Mouse (Mus musculus): ENCODE results near the gene Klhl34. TPM values are rescaled to one million over a fixed set of nuclear protein-coding genes. Genes with fewer than 3 reads are reported as not detected.
A peak's percentile ranks its signal among the peaks of the same experiment; 100 is the strongest.

The Klhl34 gene
- 1.0 and 1.2 TPM in 2 replicates for polyA plus RNA-seq (2015; fragmentation: Nextera tagmentation; extraction: Ambion mirVana)

GRCm38 (mm10) chrX:157818207-157818920, at the start of gene Klhl34:
TSS of gene Klhl34 (plus strand) at chrX:157818435.
- 44% methylated on average over 28 of the region's 28 CpGs for WGBS
- H3K9me3 ChIP-seq, result no peaks in the 10 kb centered on the region
- H3K27me3 ChIP-seq, result no peaks in the 10 kb centered on the region
- H3K4me1 ChIP-seq, result 0 out of 2 replicates have a peak, but pooled peaks cover 4% of the 10 kb centered on the region
- no peaks in the 10 kb centered on the region for H3K36me3 ChIP-seq
- peak within 1 kb of the TSS; percentile 27 for H3K4me3 ChIP-seq
- no peak within 1 kb of the TSS for H3K27ac ChIP-seq
- H3K4me2 ChIP-seq, result peak within 1 kb of the TSS; percentile 65
- H3K9ac ChIP-seq, result no peak within 1 kb of the TSS
- peak; percentile 68 for ATAC-seq (ENCODE audit: borderline replicate concordance, extremely low read depth, low FRiP score, low TSS enrichment)

GRCm38 (mm10) chrX:157801669-157802068, 16.6 kb upstream of the Klhl34 start:
- no peak overlapping the region for H3K9ac ChIP-seq
- ATAC-seq (ENCODE audit: borderline replicate concordance, extremely low read depth, low FRiP score, low TSS enrichment), result no peak
- 86% methylated on average over 2 of the region's 2 CpGs for WGBS
- no peak overlapping the region for H3K4me3 ChIP-seq
- no peaks in the 10 kb centered on the region for H3K9me3 ChIP-seq
- H3K4me1 ChIP-seq, result no peaks in the 10 kb centered on the region
- H3K27me3 ChIP-seq, result no peaks in the 10 kb centered on the region
- no peak overlapping the region for H3K4me2 ChIP-seq
- H3K27ac ChIP-seq, result no peak overlapping the region
- H3K36me3 ChIP-seq, result no peaks in the 10 kb centered on the region

GRCm38 (mm10) chrX:157809721-157810120, 8.5 kb upstream of the Klhl34 start:
- no peaks in the 10 kb centered on the region for H3K4me1 ChIP-seq
- H3K4me2 ChIP-seq, result no peak overlapping the region
- no peak overlapping the region for H3K27ac ChIP-seq
- no peaks in the 10 kb centered on the region for H3K9me3 ChIP-seq
- ATAC-seq (ENCODE audit: borderline replicate concordance, extremely low read depth, low FRiP score, low TSS enrichment), result no peak
- H3K4me3 ChIP-seq, result no peak overlapping the region
- H3K9ac ChIP-seq, result no peak overlapping the region
- no peaks in the 10 kb centered on the region for H3K27me3 ChIP-seq
- H3K36me3 ChIP-seq, result no peaks in the 10 kb centered on the region
- 71% methylated on average over 1 of the region's 1 CpGs for WGBS

- Histone ChIP-seq H3K27ac (no peak overlapping the region), H3K36me3 (no peaks in the 10 kb centered on the region), H3K9ac (no peak overlapping the region), H3K9me3 (no peaks in the 10 kb centered on the region), H3K4me1 (0 out of 2 replicates have a peak, but pooled peaks cover 4% of the 10 kb centered on the region), H3K4me3 (peak overlapping the region; percentile 27), H3K27me3 (no peaks in the 10 kb centered on the region), H3K4me2 (peak overlapping the region; percentile 65)
- WGBS, result 19% methylated on average over 30 of the region's 31 CpGs
- peak; percentile 65 for ATAC-seq (ENCODE audit: borderline replicate concordance, extremely low read depth, low FRiP score, low TSS enrichment)
Measured at GRCm38 (mm10) chrX:157817571-157818206, 546 bp upstream of the Klhl34 start.

- Histone ChIP-seq H3K27me3 (no peaks in the 10 kb centered on the region), H3K9ac (no peak overlapping the region), H3K27ac (no peak overlapping the region), H3K36me3 (no peaks in the 10 kb centered on the region), H3K4me2 (no peak overlapping the region), H3K4me3 (no peak overlapping the region), H3K4me1 (0 out of 2 replicates have a peak, but pooled peaks cover 4% of the 10 kb centered on the region), H3K9me3 (no peaks in the 10 kb centered on the region)
- no peak for ATAC-seq (ENCODE audit: borderline replicate concordance, extremely low read depth, low FRiP score, low TSS enrichment)
- 93% methylated on average over 13 of the region's 13 CpGs for WGBS
Measured at GRCm38 (mm10) chrX:157818921-157819260, 656 bp downstream of the Klhl34 start.

- Histone ChIP-seq H3K4me3 (no peak overlapping the region), H3K27me3 (no peaks in the 10 kb centered on the region), H3K9me3 (no peaks in the 10 kb centered on the region), H3K36me3 (no peaks in the 10 kb centered on the region), H3K9ac (no peak overlapping the region), H3K4me2 (no peak overlapping the region), H3K27ac (no peak overlapping the region), H3K4me1 (no peaks in the 10 kb centered on the region)
- WGBS, result 76% methylated on average over 4 of the region's 4 CpGs
- no peak for ATAC-seq (ENCODE audit: borderline replicate concordance, extremely low read depth, low FRiP score, low TSS enrichment)
Measured at GRCm38 (mm10) chrX:157829983-157830382, 11.7 kb downstream of the Klhl34 start.

Other genes with a start within 250 kb of the Klhl34 start
- gene Yy2, start 249.4 kb upstream of the Klhl34 start, polyA plus RNA-seq (2015; fragmentation: Nextera tagmentation; extraction: Ambion mirVana), result 4.6 and 4.9 TPM in 2 replicates
- gene Mbtps2, start 219.7 kb upstream of the Klhl34 start, polyA plus RNA-seq (2015; fragmentation: Nextera tagmentation; extraction: Ambion mirVana), result 20.2 and 25.6 TPM in 2 replicates
- gene Smpx, start 119.5 kb upstream of the Klhl34 start, polyA plus RNA-seq (2015; fragmentation: Nextera tagmentation; extraction: Ambion mirVana), result 53.7 and 55.0 TPM in 2 replicates
- gene Cnksr2, start 224.9 kb downstream of the Klhl34 start, polyA plus RNA-seq (2015; fragmentation: Nextera tagmentation; extraction: Ambion mirVana), result 2.5 and 2.6 TPM in 2 replicates